Comparison of ENCODE assay signal across 21 mouse cellular contexts in genomic region chr5:96859938-96860337, GRCm38 (mm10).
A peak's percentile ranks its signal among the peaks of the same experiment; 100 is the strongest.
DNase-seq lines count a peak whose midpoint lies in the region; ATAC-seq and TF ChIP-seq lines count a peak whose summit lies in the region.
"Had no signal": no experiment of that assay in that cellular context is flagged by ENCODE, and none has a peak within 500 bp of the region (broad histone marks: within the 10 kb centered on the region; RNA-seq: fewer than 3 reads in every experiment).

No protein-coding gene starts in this region.

- peak; percentile 25 for DNase-seq in MEL (ENCODE audit: low read depth, low spot score)
- DNase-seq in stomach, postnatal 0 days (ENCODE audit: low spot score), result no peak
- DNase-seq in kidney, postnatal 25 days, result no peak
- DNase-seq in gastrocnemius, postnatal 25 days, result no peak
- no peak for DNase-seq in heart, adult 9 months (ENCODE audit: low spot score in 2 of 2)
- DNase-seq: adrenal gland, postnatal 10 days; B cell, adult 2 months; cerebellum, adult 11 months; cerebellum, adult 8-10 months; cerebellum, postnatal 14 days; gastrocnemius, postnatal 14 days; heart, postnatal 14 days; kidney, adult 2 months had no signal

- TF ChIP-seq CTCF in MEL (IDR thresholded peaks at IDR 0.05 in 2 of 3, conservative IDR thresholded peaks at IDR 0.05 in 1 of 3; ENCODE audit: control insufficient read depth in 1 of 3, insufficient read depth in 1 of 3, low read depth in 2 of 3, low read length in 3 of 3, poor library complexity in 1 of 3, severe bottlenecking in 1 of 3), result no peak
- no peak for TF ChIP-seq CTCF in stomach, postnatal 0 days (IDR thresholded peaks at IDR 0.05; ENCODE audit: low read depth)

- 0 out of 4 replicates have a peak, but pooled peaks cover 0 to 5% of the 10 kb centered on the region in 2 experiments for H3K4me1 ChIP-seq in MEL (ENCODE audit: control insufficient read depth in 1 of 2, insufficient read depth in 2 of 2, low read length in 2 of 2)
- H3K4me1 ChIP-seq in stomach, postnatal 0 days (replicated peaks; ENCODE audit: control insufficient read depth, insufficient read depth), result no peaks in the 10 kb centered on the region
- H3K4me1 ChIP-seq: embryonic facial prominence, embryonic 13.5 days; forebrain, embryonic 12.5 days; heart, embryonic 15.5 days had no signal

- H3K9me3 ChIP-seq in MEL (replicated peaks; ENCODE audit: insufficient read depth, low read length), result no peaks in the 10 kb centered on the region
- H3K9me3 ChIP-seq in stomach, postnatal 0 days (ENCODE audit: control insufficient read depth, low read length), result no peaks in the 10 kb centered on the region
- H3K9me3 ChIP-seq: embryonic facial prominence, embryonic 13.5 days; forebrain, embryonic 12.5 days; heart, embryonic 10.5 days; heart, embryonic 15.5 days had no signal

- no peak overlapping the region for H3K4me3 ChIP-seq in MEL (ENCODE audit: control insufficient read depth in 1 of 2, insufficient read depth in 1 of 2, low read depth in 2 of 2, low read length in 2 of 2)
- no peak overlapping the region for H3K4me3 ChIP-seq in stomach, postnatal 0 days (ENCODE audit: low read depth, low read length)
- H3K4me3 ChIP-seq: embryonic facial prominence, embryonic 13.5 days; forebrain, embryonic 12.5 days; heart, embryonic 10.5 days; heart, embryonic 15.5 days had no signal

- no peak for TF ChIP-seq RAD21 in MEL (IDR thresholded peaks at IDR 0.05; ENCODE audit: low read depth, low read length)

- H3K4me2 ChIP-seq in stomach, postnatal 0 days (replicated peaks; ENCODE audit: low read depth), result no peak overlapping the region
- H3K4me2 ChIP-seq: embryonic facial prominence, embryonic 13.5 days; forebrain, embryonic 12.5 days; heart, embryonic 15.5 days; hindbrain, embryonic 14.5 days had no signal

- no peaks in the 10 kb centered on the region; a peak in 1 of 4 replicates for H3K27me3 ChIP-seq in MEL (ENCODE audit: control insufficient read depth in 1 of 2, insufficient read depth in 2 of 2, low read length in 2 of 2)
- H3K27me3 ChIP-seq in stomach, postnatal 0 days (ENCODE audit: control insufficient read depth, insufficient read depth, low read length), result no peaks in the 10 kb centered on the region
- H3K27me3 ChIP-seq: embryonic facial prominence, embryonic 13.5 days; forebrain, embryonic 12.5 days; heart, embryonic 15.5 days had no signal

- no peak for TF ChIP-seq EP300 in MEL (IDR thresholded peaks at IDR 0.05; ENCODE audit: low read depth in 1 of 2, low read length in 2 of 2)
- no peak for TF ChIP-seq EP300 in stomach, postnatal 0 days (optimal IDR thresholded peaks at IDR 0.05)

- no peaks in the 10 kb centered on the region for H3K36me3 ChIP-seq in MEL (ENCODE audit: control insufficient read depth in 1 of 2, insufficient read depth in 2 of 2, low read length in 2 of 2)
- no peaks in the 10 kb centered on the region for H3K36me3 ChIP-seq in stomach, postnatal 0 days (ENCODE audit: control insufficient read depth, insufficient read depth, low read length)
- H3K36me3 ChIP-seq: embryonic facial prominence, embryonic 13.5 days; forebrain, embryonic 12.5 days; heart, embryonic 10.5 days; heart, embryonic 15.5 days had no signal

- ATAC-seq in CD4-positive, CD25-positive, alpha-beta regulatory T cell, adult 4 months, result peak; percentile 55
- peak; percentile 22 for ATAC-seq in inflammation-experienced regulatory T-cells, adult 6 months
- ATAC-seq in stomach, postnatal 0 days (ENCODE audit: low FRiP score, low TSS enrichment), result peak; percentile 53; the same call in 1 of the 2 replicates
- ATAC-seq: forebrain, embryonic 16.5 days had no signal

- H3K9ac ChIP-seq in MEL (ENCODE audit: control insufficient read depth, low read depth, low read length, poor library complexity, severe bottlenecking), result no peak overlapping the region
- no peak overlapping the region for H3K9ac ChIP-seq in stomach, postnatal 0 days (ENCODE audit: low read length)
- H3K9ac ChIP-seq: embryonic facial prominence, embryonic 13.5 days; forebrain, embryonic 12.5 days; heart, embryonic 15.5 days; hindbrain, embryonic 14.5 days had no signal

- no peak for TF ChIP-seq POLR2A in MEL (IDR thresholded peaks at IDR 0.05; ENCODE audit: control insufficient read depth in 1 of 2, insufficient read depth in 1 of 2, low read depth in 1 of 2, low read length in 2 of 2, poor library complexity in 1 of 2)

- no peaks in the 10 kb centered on the region for H3K79me2 ChIP-seq in MEL (ENCODE audit: control insufficient read depth, insufficient read depth, low read length, poor library complexity)

- H3K27ac ChIP-seq in MEL (ENCODE audit: control insufficient read depth, low read depth, low read length), result no peak overlapping the region
- H3K27ac ChIP-seq in stomach, postnatal 0 days (replicated peaks), result no peak overlapping the region
- H3K27ac ChIP-seq: embryonic facial prominence, embryonic 13.5 days; forebrain, embryonic 12.5 days; heart, embryonic 10.5 days; heart, embryonic 15.5 days; hindbrain, embryonic 14.5 days had no signal

- 69% methylated on average over 1 of the region's 1 CpGs for WGBS in stomach, postnatal 0 days

TF ChIP-seq in MEL, 35 proteins besides CTCF, POLR2A, EP300 and RAD21:
- no peak for TF ChIP-seq CHD2 (IDR thresholded peaks at IDR 0.05; ENCODE audit: low read length)
- TF ChIP-seq ZMIZ1 (IDR thresholded peaks at IDR 0.05; ENCODE audit: low read depth, low read length), result no peak
- TF ChIP-seq JUND (IDR thresholded peaks at IDR 0.05; ENCODE audit: low read depth, low read length), result no peak
- TF ChIP-seq MAX (IDR thresholded peaks at IDR 0.05; ENCODE audit: low read length), result no peak
- TF ChIP-seq ETS1 (IDR thresholded peaks at IDR 0.05; ENCODE audit: low read depth, low read length), result no peak
- no peak for TF ChIP-seq USF1 (IDR thresholded peaks at IDR 0.05; ENCODE audit: low read depth, low read length)
